Mouse (Mus musculus) MEL (cell line): ENCODE measurements at regions not wholly inside any gene's neighbourhood (a gene's known extent, or its start where the extent isn't known, plus 50 kb on each side); places are given as distances from the start of the nearest gene placed in this dataset.

Experiments used
- CTCF ChIP-seq, 3 experiments: IDR thresholded peaks in 2 of 3; conservative IDR thresholded peaks in 1 of 3; 2 replicates each; pipeline ENCODE4 v1.5.1; 2011 to 2012; ENCODE audit warnings: low read length in 3 of 3, low read depth in 2 of 3, mild to moderate bottlenecking in 2 of 3, improper control_type of control experiment in 1 of 3, inconsistent platforms in 1 of 3, mixed read lengths in 1 of 3, moderate library complexity in 1 of 3; ENCODE audit not compliant: control insufficient read depth in 1 of 3, insufficient read depth in 1 of 3, poor library complexity in 1 of 3, severe bottlenecking in 1 of 3
- GATA1 ChIP-seq: IDR thresholded peaks from 2 replicates; pipeline ENCODE4 v1.6.1; 2011; ENCODE audit warnings: low read depth, low read length, improper control_type of control experiment
- HCFC1 ChIP-seq: IDR thresholded peaks from 2 replicates; pipeline ENCODE4 v1.6.1; 2012; ENCODE audit warnings: low read depth, mild to moderate bottlenecking, inconsistent platforms, low read length, improper control_type of control experiment, moderate library complexity
- MAZ ChIP-seq: IDR thresholded peaks from 2 replicates; pipeline ENCODE4 v1.6.1; 2012; ENCODE audit warnings: low read depth, mild to moderate bottlenecking, inconsistent platforms, low read length, improper control_type of control experiment
- SMC3 ChIP-seq: IDR thresholded peaks from 2 replicates; pipeline ENCODE4 v1.6.1; 2011; ENCODE audit warnings: low read depth, low read length, improper control_type of control experiment
- ZC3H11A ChIP-seq: IDR thresholded peaks from 2 replicates; pipeline ENCODE4 v1.6.1; 2012; ENCODE audit warnings: low read depth, mild to moderate bottlenecking, inconsistent platforms, low read length, improper control_type of control experiment
- ZNF384 ChIP-seq: IDR thresholded peaks from 2 replicates; pipeline ENCODE4 v1.6.1; 2012; ENCODE audit warnings: low read depth, mild to moderate bottlenecking, inconsistent platforms, low read length, improper control_type of control experiment

DNA sequence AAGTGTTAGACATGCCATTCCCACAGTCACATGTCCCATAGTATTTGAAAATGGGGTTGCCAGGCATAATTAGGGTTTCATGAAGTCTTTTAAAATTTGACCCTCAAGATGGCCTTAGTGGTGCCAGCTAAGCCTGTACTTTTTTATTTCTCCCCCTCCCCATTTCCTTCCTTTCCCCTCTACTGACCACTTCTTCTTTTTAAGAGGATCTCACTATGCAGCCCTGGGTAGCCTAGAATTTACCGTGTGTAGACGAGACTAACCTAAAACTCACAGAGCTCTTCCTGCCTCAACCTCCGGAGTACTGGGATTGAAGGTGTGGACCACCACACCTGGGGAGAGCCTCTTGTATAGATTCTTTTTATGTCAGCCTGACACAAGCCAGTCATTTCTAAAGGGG lies 209.8 kb upstream of the Irx5 start:
- TF ChIP-seq CTCF (IDR thresholded peaks at IDR 0.05 in 2 of 3, conservative IDR thresholded peaks at IDR 0.05 in 1 of 3; ENCODE audit: control insufficient read depth in 1 of 3, insufficient read depth in 1 of 3, low read depth in 2 of 3, low read length in 3 of 3, poor library complexity in 1 of 3, severe bottlenecking in 1 of 3) (no peak), ZNF384 (no peak), GATA1 (no peak), HCFC1 (no peak), SMC3 (no peak), ZC3H11A (no peak), MAZ (no peak)
